Mouse (Mus musculus) liver, postnatal 0 days (tissue): ENCODE measurements around the gene Fer.

ENCODE experiments used
- CTCF ChIP-seq: sonication (generic); IDR thresholded peaks from 2 replicates; pipeline ENCODE4 v1.5.1; 2016; ENCODE audit warnings: antibody characterized with exemption, low read depth
- EP300 ChIP-seq: IDR thresholded peaks from 2 replicates; pipeline ENCODE4 v1.6.1; 2016; ENCODE audit warnings: antibody characterized with exemption, low read depth, mild to moderate bottlenecking

DNA sequence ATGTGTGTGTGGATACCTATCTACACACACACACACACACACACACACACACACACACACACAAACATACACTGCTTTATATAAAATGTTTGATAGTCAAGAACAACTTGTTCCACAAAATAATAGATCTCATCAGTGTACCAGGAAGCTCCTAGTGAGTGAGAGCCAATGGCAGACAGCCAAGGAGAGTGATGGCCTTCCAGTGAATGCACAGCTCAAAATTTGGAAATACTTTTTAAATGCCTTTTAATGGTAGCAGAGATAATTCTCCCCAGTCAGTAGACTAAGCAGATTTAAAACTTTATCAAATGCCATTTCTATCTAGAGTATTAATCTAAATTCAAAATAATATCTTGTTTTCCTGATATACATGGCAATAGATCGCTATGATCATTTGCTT is 133.1 kb downstream of the Fer start:
- no peak for TF ChIP-seq EP300
- no peak for TF ChIP-seq CTCF
